Mouse (Mus musculus) heart, adult 18-20 months (tissue): ENCODE data around the gene Apoa2. TPM values are rescaled to one million over a fixed set of nuclear protein-coding genes. Genes with fewer than 3 reads are reported as not detected.
A peak's percentile ranks its signal among the peaks of the same experiment; 100 is the strongest.
"Not testable (repeated sequence)": the region's sequence is repeated elsewhere in the genome, so short reads cannot be mapped to it uniquely, and the experiment has no call there.

Experiments
- DNase-seq, 2 experiments: peaks; one replicate each; pipeline ENCODE4 v3.0.0; 2021 to 2022; ENCODE audit warnings: mixed read lengths in 1 of 2
- total RNA-seq, 2 experiments: library from RNA; stranded (reverse); gene quantifications; 2 replicates each; pipeline ENCODE4 v1.2.3; 2021

The Apoa2 gene
- total RNA-seq, 2 experiments from 2014 or later: 2.0 to 2.7 TPM

DNA sequence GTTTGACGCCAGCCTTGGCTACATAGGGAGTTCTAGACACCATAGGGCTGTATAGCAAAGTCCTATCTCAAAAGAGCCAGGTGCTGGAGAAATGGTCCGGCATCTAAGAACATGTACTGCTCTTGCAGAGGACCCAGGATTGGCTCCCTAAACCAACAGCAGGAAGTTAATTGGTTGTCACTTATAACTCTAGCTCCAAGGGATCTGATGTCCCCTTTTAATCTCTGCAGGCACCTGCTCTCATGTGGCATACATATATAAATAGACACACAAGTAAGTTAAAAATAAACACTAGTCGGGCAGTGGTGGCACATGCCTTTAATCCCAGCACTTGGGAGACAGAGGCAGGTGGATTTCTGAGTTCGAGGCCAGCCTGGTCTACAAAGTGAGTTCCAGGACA lies 10.9 kb downstream of the Apoa2 start:
- DNase-seq: peak in 1 of 2 experiments; percentile 47

DNA sequence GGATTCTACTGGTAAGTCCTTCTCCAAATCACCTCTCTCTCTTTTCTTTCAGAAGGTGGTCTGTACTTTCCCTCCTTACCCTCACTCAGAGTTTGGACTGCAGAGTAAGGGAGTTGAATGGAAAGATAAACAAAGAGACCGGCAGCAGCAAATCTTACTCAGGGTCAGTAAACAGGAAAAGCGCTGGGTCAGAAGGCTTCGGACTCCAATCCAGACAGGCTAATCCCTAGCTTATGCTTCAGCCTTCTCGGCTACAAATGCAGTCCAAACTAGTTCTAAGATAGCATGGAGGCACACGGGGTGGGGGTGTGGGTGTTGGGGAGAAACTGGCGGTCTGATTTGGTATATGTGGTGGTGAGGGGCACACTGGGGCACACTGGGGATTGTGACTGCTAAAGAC lies 12.6 kb downstream of the Apoa2 start:
- no peak for DNase-seq

DNA sequence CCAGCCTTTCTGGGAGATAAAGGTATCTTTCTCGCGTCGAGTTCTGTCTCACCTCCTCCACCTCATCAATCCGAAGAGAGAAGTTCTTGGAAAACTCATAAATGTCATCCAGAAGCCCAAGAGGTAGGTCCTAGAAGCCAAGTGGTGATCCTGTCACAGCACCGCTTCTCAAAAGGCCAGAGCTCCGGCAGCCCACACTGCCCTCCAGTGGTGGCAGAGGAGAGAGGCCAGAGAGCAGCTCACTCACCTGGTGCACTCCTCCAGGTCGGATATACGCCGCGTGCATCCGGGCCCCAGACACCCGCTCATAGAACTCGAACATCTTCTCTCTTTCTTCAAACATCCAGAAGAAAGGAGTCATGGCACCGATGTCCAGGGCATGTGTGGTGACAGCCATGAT lies 13.6 kb downstream of the Apoa2 start:
- DNase-seq: peak; percentile 53 to 73

DNA sequence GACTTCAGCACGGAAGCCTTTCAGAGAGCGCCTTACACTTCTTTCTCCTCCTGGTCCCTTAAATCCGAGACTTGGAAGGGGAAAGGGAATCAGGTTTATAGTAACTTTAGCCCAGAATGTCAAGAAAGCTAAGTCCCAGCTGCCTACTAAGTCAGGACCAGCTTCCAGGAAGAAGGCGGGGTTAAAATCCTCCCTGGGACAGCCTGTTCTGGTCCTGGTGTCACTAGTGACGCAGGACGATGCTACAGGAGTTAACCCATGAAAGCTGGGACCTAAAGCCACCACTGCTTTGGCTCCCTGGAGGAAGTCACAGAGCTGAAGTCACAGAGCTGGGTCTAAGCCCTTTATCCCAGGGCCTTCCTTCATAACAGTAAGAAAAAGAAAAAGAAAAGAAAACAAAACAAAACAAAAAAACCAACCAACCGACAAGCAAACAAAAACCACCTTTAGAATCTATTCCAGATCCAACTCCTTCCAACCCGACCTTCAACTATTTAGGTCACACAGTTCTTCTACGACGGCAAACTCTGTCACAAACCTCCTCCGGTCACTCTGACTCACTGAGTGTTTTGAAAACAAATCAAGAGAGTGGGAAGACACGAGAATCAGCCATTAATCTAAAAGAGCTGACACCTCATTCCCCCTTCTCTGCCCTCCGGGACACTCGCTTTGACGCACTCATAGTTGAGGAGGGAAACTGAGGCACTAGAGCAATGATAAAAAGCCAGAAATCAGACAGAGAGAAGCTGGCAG lies 15.3 kb downstream of the Apoa2 start:
- peak; percentile 77 to 85 for DNase-seq

DNA sequence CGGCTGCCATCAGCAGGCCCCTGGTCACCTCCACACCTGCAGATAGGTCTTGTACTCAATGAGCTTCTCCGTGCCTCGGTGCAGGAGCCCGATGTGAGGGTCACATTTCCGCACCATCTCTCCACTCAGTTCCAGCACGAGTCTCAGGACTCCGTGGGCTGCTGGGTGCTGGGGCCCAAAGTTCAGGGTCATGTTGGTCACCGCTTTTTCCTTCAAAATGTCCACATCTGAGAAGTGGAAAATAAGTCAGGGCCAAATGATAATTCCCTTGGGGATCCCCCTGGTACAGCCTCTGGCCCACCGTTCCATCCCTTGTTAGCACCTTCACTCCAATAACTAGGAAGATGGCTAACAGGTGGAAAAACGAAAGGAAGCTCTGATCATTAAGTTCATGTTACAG lies 16.1 kb downstream of the Apoa2 start:
- no peak for DNase-seq

DNA sequence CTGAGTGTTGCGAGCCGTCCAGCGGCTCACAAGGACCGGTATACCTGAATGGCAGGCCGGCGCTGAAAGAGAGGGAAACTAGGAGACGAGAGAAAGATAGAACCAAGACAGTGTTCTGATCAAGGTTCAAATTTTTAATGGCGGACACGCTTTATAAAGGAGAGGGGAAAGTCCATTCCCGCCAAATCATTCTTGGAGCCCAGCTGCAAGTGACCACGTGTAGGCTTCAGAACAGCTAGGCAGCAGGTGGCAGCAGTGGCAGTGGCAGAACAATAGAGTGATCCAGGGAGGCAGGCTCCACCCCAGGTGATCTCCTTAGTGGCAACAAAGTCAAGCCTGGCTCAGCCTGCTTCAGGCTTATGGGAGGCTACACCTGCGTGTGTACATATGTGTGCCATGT lies 17.1 kb downstream of the Apoa2 start:
- DNase-seq: not testable (repeated sequence)

DNA sequence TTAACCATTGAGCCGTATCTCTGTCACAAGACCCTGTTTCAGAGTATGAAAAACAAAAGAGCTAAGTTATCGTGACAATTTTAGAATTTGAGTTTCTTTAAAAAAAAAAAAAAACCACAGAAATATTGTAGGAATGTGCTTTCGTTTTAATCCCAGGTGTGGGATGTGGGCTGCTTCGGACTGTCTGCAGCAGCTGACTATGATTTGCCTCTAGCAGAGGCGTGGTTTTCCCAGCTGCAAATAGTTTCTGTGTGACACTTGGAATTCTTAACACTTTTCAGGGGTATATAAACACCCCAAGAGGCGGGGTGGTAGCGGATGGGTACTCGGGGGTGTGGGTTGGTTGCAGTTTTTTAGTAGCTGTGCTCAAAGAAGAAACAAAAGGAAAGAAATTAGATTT lies 20.5 kb downstream of the Apoa2 start:
- no peak for DNase-seq

DNA sequence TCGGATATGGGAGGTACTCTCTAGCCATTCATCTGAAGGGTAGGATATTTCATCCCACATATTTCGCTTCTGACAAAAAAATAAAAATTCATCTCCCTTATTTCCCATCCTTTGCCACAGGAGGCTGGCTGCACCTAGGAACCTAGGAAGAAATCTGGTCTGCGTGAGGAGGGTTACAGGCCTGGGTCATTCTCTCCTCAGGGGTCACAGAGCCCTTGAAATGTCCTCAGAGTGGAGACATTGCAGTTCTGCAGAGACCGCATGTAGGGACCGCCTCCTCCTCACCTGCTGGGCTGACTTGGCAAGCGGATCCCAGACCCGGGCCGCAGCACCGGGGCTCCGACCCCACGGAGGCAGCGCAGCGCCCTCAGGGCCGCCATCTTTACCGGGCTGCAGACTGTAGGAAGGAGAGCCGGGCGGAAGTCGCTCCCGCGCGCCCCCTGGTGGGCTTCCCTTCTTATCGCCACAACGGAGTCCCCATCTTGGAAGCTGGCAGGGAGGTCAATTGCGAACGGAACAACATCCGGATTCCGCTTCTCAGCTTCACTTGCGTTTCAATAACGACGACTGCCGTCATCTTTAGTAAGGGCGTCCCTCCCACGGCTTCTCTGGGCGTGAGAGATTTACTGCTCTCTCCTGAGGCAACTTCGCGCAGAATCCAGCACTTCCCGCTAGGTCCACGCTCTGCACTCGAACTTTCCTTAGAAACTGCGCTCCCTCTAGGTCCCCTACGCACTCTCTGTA lies 22.0 kb downstream of the Apoa2 start:
- DNase-seq: peak; percentile 97 to 99

DNA sequence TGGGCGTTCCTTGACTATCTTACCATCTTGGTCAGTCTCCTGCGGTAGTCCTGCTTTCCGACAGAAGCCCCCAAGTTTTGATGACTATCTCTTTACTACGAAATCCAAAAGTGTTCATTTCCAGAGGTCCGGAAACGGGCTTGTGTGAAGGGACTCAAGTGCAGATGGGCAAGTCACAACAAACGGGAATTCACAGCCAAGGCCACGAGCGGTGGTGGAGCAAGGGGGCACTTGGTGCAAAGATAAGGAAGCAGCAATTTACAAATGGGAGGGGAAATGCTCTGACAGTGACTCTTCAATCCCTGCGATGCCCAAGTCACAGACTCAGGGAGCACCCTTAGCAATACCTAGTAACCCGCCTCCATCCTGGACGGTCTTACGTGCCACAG lies 22.6 kb downstream of the Apoa2 start:
- no peak for DNase-seq

DNA sequence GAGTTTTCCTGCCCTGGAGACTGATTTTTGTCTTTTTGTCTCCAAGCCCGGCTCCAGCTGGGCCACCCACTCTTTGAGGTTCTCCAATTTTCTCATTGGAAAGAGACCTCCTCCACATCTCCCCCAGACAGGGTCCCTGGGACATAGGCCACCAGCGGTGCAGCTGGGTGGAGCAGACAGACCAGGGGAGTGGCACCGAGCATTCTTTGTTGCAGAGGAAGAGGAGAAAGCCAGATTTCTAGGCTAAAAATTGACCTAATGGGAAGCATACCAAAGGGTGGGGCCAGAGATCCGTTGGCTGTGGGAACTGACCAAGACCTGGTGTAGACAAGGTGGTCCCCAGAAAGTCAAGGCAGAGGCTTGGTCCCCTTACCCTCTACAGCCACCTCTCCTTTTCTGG lies 23.1 kb downstream of the Apoa2 start:
- peak; percentile 66 to 70 for DNase-seq

DNA sequence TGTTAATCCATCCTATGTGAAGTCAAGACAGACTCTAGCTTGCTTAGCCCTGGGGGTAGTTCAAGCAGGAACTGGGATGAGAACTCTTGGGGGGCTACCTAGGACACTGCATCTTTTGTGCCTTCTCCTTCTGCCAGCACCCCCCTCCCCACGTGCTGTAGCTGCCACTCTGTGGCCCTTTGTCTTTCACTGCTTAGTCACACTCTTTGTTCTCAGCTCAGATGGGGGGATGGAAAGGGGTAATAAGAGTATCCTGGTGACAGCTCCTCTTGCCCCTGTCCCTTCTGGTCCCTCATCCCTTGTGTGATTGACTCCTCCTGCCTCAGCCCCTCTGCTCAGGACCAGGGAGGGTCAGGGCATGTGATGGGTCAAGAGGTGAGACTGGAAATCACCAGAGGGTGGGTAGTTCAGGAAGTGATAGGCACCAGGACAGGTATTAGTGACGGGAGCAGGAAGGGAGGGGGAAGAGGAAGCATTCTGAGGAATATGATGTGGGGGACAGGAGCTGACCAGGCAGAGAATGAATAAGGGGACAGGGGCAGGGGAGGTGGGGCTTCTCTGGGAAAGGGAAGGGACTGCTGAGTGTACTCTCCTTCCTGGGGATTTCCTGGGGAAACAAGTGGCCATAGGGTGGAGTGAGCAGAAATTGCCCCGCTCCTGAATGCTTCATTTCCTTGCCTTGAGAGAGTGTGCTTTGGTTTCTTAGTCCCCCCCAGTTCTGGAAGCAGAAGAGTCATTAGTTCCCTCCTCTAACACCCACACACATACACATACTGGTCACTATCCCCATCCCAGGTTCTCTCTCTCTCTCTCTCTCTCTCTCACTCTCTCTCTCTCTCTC lies 23.8 kb downstream of the Apoa2 start:
- peak in 1 of 2 experiments; percentile 64 for DNase-seq

DNA sequence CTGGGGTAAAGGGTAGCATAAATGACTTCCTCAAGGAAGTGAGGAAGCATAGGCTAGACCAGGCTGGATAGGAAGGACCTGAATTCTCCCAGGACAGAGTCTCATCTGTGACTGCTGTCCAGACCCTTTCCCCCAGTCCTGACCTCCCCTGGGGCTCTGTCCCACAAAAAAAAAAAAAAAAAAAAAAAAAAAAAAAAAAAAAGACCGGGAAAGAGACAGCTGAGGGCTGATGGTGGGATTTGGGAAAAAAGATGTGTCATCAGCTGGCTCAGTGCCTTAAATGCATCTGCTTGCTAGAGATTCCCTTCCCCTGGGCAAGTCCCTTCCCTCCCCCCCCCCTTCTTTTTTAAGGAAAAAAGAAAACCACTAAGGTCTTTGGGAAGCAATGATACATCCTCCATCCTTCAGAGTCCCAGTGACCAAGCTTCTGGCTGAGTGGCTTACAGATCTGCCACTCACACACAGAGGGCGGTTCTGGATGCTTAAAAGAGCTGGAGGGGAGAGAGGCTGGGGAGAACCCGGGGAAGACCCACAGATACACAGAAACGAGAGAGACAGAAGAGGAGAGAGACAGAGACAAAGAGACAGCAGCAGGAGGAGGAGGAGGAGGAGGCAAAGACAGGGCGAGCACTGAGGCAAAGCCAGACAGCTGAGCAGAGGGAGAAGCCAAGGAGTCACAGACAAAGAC lies 25.2 kb downstream of the Apoa2 start, which contains the start of gene Adamts4:
Adamts4 (plus strand) TSS at position 509 of the 688 bp plus-strand sequence.
- peak; percentile 77 to 78 for DNase-seq

DNA sequence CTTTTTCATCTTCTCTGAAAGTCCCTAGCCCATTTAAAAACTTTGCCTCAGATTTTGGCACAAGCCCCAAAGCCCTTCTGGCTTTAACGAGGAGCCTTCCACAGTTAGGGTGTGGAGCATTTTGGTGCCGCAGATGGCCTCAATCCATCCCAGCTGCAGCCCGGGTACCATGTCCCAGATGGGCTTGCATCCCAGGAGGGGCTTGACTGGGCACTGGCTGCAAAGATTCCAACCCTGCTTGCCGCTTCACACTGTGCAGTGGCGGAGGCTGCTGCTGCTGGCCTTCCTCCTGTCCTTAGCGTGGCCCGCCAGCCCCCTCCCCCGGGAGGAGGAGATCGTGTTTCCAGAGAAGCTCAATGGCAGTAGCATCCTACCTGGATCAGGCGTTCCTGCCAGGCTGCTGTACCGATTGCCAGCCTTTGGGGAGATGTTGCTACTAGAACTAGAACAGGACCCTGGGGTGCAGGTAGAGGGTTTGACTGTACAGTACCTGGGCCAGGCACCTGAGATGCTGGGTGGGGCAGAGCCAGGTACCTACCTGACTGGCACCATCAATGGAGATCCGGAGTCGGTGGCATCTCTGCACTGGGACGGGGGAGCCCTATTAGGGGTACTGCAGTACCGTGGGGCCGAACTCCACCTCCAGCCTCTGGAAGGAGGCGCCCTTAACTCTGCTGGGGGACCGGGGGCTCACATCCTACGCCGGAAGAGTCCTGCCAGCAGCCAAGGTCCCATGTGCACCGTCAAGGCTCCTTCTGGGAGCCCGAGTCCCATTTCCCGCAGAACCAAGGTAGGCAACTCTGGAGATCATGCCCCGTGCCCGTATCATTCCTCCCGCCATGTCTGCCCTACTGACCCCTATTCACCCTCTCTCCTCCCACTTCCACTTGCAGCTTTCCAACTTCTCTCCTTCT lies 26.1 kb downstream of the Apoa2 start, which contains the start of gene Ndufs2:
Ndufs2 (minus strand) TSS at position 709 of the 914 bp plus-strand sequence.
- DNase-seq: peak in 1 of 2 experiments; percentile 30

DNA sequence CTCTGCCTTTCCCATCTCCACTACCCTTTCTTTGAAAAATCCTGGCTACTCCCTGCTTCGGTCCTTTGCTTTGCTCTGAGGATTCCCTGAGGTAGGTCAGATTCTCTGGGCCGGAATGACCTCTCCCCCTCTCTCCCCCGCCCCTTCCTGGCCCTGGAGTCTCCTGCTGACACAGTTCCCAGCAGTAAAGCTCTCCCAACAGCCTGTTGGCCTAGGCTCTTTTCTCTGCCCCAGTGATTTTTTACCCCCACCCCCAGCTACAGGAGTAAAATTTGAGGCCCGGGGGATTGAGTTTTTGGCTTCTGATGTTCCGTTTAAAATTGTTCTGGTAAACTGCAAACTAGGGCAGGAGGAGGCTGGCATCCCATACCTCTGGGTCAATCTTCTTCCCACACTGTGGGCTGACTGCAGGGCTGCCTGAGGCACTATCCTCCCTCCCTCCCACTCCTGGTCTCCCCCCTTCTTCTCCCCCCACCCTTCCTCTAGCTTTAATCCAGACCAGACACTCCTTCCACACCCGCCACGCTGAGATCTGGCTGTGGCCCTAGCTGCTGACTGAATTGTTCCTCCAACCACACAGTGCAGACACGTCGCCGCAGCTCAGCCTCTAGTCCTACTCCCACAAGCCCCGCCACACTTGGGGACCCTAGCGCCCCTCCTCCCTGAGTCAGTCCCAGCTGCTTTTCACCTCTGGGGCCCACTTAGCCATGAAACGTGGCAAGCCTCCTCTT lies 26.9 kb downstream of the Apoa2 start:
- peak; percentile 66 to 73 for DNase-seq

DNA sequence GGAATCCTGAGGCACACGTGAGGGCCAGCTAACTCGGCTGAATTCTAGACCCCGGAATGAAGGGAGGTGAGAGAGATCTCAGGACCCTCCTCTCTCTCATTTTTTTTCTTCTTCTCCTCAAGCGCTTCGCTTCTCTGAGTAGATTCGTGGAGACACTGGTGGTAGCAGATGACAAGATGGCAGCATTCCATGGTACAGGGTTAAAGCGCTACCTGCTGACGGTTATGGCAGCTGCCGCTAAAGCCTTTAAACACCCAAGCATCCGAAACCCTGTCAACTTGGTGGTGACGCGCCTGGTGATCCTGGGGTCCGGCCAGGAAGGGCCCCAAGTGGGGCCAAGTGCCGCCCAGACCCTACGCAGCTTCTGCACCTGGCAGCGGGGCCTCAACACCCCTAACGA lies 27.6 kb downstream of the Apoa2 start:
- no peak for DNase-seq

DNA sequence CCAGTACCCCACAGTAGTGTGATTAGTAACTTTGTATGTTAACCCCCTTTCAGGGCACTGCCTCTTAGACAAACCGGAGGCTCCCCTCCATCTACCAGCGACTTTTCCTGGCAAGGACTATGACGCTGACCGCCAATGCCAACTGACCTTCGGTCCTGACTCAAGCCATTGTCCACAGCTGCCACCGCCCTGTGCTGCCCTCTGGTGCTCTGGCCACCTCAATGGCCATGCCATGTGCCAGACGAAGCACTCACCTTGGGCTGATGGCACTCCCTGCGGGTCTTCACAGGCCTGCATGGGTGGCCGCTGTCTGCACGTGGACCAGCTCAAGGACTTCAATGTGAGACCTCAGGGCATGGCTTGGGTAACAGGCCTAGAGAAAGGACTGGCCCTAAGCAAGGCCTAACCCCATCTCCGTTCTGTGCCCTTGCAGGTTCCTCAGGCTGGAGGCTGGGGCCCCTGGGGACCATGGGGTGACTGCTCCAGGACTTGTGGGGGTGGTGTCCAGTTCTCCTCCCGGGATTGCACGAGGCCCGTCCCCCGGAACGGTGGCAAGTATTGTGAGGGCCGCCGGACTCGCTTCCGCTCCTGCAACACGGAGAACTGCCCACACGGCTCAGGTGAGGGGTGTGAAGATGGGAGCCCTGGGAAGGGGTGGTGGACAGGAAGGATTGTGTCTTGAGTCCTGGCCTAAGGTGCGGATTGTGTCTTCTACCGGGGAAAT lies 31.4 kb downstream of the Apoa2 start:
- DNase-seq: no peak

DNA sequence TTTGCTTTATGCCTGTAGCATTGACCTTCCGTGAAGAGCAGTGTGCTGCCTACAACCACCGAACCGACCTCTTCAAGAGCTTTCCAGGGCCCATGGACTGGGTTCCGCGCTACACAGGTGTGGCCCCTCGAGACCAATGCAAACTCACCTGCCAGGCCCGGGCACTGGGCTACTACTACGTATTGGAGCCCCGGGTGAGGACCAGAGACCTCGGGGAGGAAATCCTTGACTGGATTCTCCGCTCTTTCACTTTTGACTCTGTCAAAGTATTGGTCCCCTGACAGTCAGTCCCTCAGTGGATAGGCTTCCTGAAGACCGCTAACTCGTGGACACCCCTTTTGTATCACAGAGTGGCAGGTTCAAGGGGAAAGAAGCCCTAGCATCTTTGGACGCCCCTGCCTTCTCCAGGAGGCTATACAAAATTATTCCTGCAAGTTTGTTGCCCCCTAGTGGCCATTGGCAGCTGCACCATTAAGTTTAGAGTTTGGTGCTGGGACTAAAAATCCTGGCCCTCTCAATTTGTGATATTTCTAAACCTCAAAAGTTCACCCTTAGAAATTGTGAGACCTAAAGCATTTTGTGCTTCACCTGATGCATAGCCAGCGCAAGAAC lies 32.2 kb downstream of the Apoa2 start:
- DNase-seq: peak; percentile 70 to 83

DNA sequence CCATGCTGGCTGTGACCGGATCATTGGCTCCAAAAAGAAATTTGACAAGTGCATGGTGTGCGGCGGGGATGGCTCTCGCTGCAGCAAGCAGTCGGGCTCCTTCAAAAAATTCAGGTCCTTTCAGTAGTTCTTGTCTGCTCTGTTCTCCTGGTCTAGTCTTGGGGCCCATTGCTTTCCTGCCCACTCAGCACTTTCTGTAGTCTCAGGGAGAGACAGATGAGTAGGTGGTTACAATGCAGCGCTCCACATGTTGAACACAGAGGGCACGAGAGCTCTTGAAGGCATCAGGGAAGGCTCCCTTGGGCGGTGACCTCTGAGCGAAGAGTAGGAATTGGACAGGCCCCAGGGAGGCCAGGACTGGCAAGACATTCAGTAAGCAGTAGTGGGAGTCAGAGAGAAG lies 32.9 kb downstream of the Apoa2 start:
- DNase-seq: no peak

DNA sequence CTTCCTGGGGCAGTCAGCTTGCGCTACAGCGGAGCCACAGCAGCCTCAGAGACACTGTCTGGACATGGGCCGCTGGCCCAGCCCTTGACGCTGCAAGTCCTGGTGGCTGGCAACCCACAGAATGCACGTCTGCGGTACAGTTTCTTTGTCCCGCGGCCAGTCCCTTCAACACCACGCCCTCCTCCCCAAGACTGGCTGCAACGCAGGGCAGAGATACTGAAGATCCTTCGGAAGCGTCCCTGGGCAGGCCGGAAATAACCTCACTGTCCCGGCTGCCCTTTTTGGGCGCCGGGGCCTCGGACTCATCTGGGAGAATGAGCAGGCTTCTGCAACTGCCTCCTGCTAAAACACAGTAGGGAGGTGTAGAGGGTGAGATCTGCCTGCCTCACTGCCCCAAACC lies 34.1 kb downstream of the Apoa2 start:
- DNase-seq: no peak
